Mouse (Mus musculus): ENCODE measurements around the gene Gtf3c1. TPM values are rescaled to one million over a fixed set of nuclear protein-coding genes. Genes with fewer than 3 reads are reported as not detected.

Gtf3c1 gene
- polyA plus RNA-seq, 1 experiment, result 47.9 TPM

GRCm38 (mm10) chr7:125601280-125601670 lies 106.3 kb downstream of the Gtf3c1 start:
- Histone ChIP-seq H3K27me3 (replicated peaks; ENCODE audit: control insufficient read depth, insufficient read depth, low read length) (no peaks in the 10 kb centered on the region), H3K27ac (ENCODE audit: insufficient read depth, low read depth, low read length) (no peak overlapping the region), H3K4me1 (ENCODE audit: control insufficient read depth, insufficient read depth, low read length) (no peaks in the 10 kb centered on the region), H3K4me3 (ENCODE audit: insufficient read depth, low read depth, low read length) (no peak overlapping the region), H3K36me3 (ENCODE audit: control insufficient read depth, insufficient read depth, low read length) (no peaks in the 10 kb centered on the region)
- TF ChIP-seq CTCF (conservative IDR thresholded peaks at IDR 0.05; ENCODE audit: insufficient read depth, insufficient read length, low read depth, low read length), result no peak
- no peak for TF ChIP-seq POLR2A (IDR thresholded peaks at IDR 0.05; ENCODE audit: low read depth, low read length)
- 59% methylated on average over 6 of the region's 6 CpGs for WGBS
- DNase-seq, result no peak

GRCm38 (mm10) chr7:125600612-125601279 lies 106.8 kb downstream of the Gtf3c1 start:
- Histone ChIP-seq H3K4me3 (ENCODE audit: insufficient read depth, low read depth, low read length) (no peak overlapping the region), H3K27ac (ENCODE audit: insufficient read depth, low read depth, low read length) (no peak overlapping the region), H3K27me3 (replicated peaks; ENCODE audit: control insufficient read depth, insufficient read depth, low read length) (no peaks in the 10 kb centered on the region), H3K36me3 (ENCODE audit: control insufficient read depth, insufficient read depth, low read length) (no peaks in the 10 kb centered on the region), H3K4me1 (ENCODE audit: control insufficient read depth, insufficient read depth, low read length) (no peaks in the 10 kb centered on the region)
- no peak for DNase-seq
- no peak for TF ChIP-seq CTCF (conservative IDR thresholded peaks at IDR 0.05; ENCODE audit: insufficient read depth, insufficient read length, low read depth, low read length)
- TF ChIP-seq POLR2A (IDR thresholded peaks at IDR 0.05; ENCODE audit: low read depth, low read length), result no peak
- WGBS, result 19% methylated on average over 6 of the region's 6 CpGs

- Histone ChIP-seq H3K36me3 (ENCODE audit: control insufficient read depth, insufficient read depth, low read length) (no peaks in the 10 kb centered on the region), H3K27me3 (replicated peaks; ENCODE audit: control insufficient read depth, insufficient read depth, low read length) (no peaks in the 10 kb centered on the region), H3K27ac (ENCODE audit: insufficient read depth, low read depth, low read length) (no peak overlapping the region), H3K4me3 (ENCODE audit: insufficient read depth, low read depth, low read length) (no peak overlapping the region), H3K4me1 (ENCODE audit: control insufficient read depth, insufficient read depth, low read length) (no peaks in the 10 kb centered on the region)
- WGBS, result 61% methylated on average over 10 of the region's 10 CpGs
- TF ChIP-seq POLR2A (IDR thresholded peaks at IDR 0.05; ENCODE audit: low read depth, low read length) (no peak), CTCF (conservative IDR thresholded peaks at IDR 0.05; ENCODE audit: insufficient read depth, insufficient read length, low read depth, low read length) (no peak)
- no peak for DNase-seq
These were observed 107.4 kb downstream of the Gtf3c1 start for GRCm38 (mm10) chr7:125600136-125600535.

GRCm38 (mm10) chr7:125599373-125599973 lies 108.1 kb downstream of the Gtf3c1 start:
- DNase-seq, result no peak
- WGBS, result 55% methylated on average over 4 of the region's 4 CpGs
- no peak for TF ChIP-seq CTCF (conservative IDR thresholded peaks at IDR 0.05; ENCODE audit: insufficient read depth, insufficient read length, low read depth, low read length)
- TF ChIP-seq POLR2A (IDR thresholded peaks at IDR 0.05; ENCODE audit: low read depth, low read length), result no peak
- H3K27me3 ChIP-seq (replicated peaks; ENCODE audit: control insufficient read depth, insufficient read depth, low read length), result no peaks in the 10 kb centered on the region
- H3K27ac ChIP-seq (ENCODE audit: insufficient read depth, low read depth, low read length), result no peak overlapping the region
- H3K4me1 ChIP-seq (ENCODE audit: control insufficient read depth, insufficient read depth, low read length), result no peaks in the 10 kb centered on the region
- no peak overlapping the region for H3K4me3 ChIP-seq (ENCODE audit: insufficient read depth, low read depth, low read length)
- no peaks in the 10 kb centered on the region for H3K36me3 ChIP-seq (ENCODE audit: control insufficient read depth, insufficient read depth, low read length)

GRCm38 (mm10) chr7:125597516-125598347 lies 109.8 kb downstream of the Gtf3c1 start:
- WGBS, result 91% methylated on average over 11 of the region's 11 CpGs
- H3K4me3 ChIP-seq (ENCODE audit: insufficient read depth, low read depth, low read length), result no peak overlapping the region
- no peaks in the 10 kb centered on the region for H3K36me3 ChIP-seq (ENCODE audit: control insufficient read depth, insufficient read depth, low read length)
- H3K27ac ChIP-seq (ENCODE audit: insufficient read depth, low read depth, low read length), result no peak overlapping the region
- no peaks in the 10 kb centered on the region for H3K4me1 ChIP-seq (ENCODE audit: control insufficient read depth, insufficient read depth, low read length)
- TF ChIP-seq POLR2A (IDR thresholded peaks at IDR 0.05; ENCODE audit: low read depth, low read length) (no peak), CTCF (conservative IDR thresholded peaks at IDR 0.05; ENCODE audit: insufficient read depth, insufficient read length, low read depth, low read length) (no peak)
- DNase-seq, result no peak
- no peaks in the 10 kb centered on the region for H3K27me3 ChIP-seq (replicated peaks; ENCODE audit: control insufficient read depth, insufficient read depth, low read length)

GRCm38 (mm10) chr7:125597083-125597482 lies 110.5 kb downstream of the Gtf3c1 start:
- H3K36me3 ChIP-seq (ENCODE audit: control insufficient read depth, insufficient read depth, low read length), result no peaks in the 10 kb centered on the region
- no peaks in the 10 kb centered on the region for H3K4me1 ChIP-seq (ENCODE audit: control insufficient read depth, insufficient read depth, low read length)
- 83% methylated on average over 9 of the region's 9 CpGs for WGBS
- TF ChIP-seq POLR2A (IDR thresholded peaks at IDR 0.05; ENCODE audit: low read depth, low read length), result no peak
- TF ChIP-seq CTCF (conservative IDR thresholded peaks at IDR 0.05; ENCODE audit: insufficient read depth, insufficient read length, low read depth, low read length), result no peak
- DNase-seq, result no peak
- no peak overlapping the region for H3K4me3 ChIP-seq (ENCODE audit: insufficient read depth, low read depth, low read length)
- no peaks in the 10 kb centered on the region for H3K27me3 ChIP-seq (replicated peaks; ENCODE audit: control insufficient read depth, insufficient read depth, low read length)
- H3K27ac ChIP-seq (ENCODE audit: insufficient read depth, low read depth, low read length), result no peak overlapping the region

GRCm38 (mm10) chr7:125596406-125596805 lies 111.2 kb downstream of the Gtf3c1 start:
- Histone ChIP-seq H3K27ac (ENCODE audit: insufficient read depth, low read depth, low read length) (no peak overlapping the region), H3K4me3 (ENCODE audit: insufficient read depth, low read depth, low read length) (no peak overlapping the region), H3K36me3 (ENCODE audit: control insufficient read depth, insufficient read depth, low read length) (no peaks in the 10 kb centered on the region), H3K27me3 (replicated peaks; ENCODE audit: control insufficient read depth, insufficient read depth, low read length) (no peaks in the 10 kb centered on the region), H3K4me1 (ENCODE audit: control insufficient read depth, insufficient read depth, low read length) (no peaks in the 10 kb centered on the region)
- DNase-seq, result peak; percentile 19
- TF ChIP-seq POLR2A (IDR thresholded peaks at IDR 0.05; ENCODE audit: low read depth, low read length) (no peak), CTCF (conservative IDR thresholded peaks at IDR 0.05; ENCODE audit: insufficient read depth, insufficient read length, low read depth, low read length) (no peak)
- WGBS, result 61% methylated on average over 3 of the region's 3 CpGs
